Mouse (Mus musculus) activated CD4-positive, CD25-positive, alpha-beta regulatory T cell (primary cell): ENCODE results near the gene Olfr392. TPM values are rescaled to one million over a fixed set of nuclear protein-coding genes. Genes with fewer than 3 reads are reported as not detected.

Experiments
- polyA plus RNA-seq, 2 experiments: library from polyadenylated mRNA; unstranded; fragments of 100-300 nt; shearing (Covaris generic); gene quantifications; one replicate each; pipeline ENCODE4 v1.2.1; 2017

Olfr392 gene
- under 1 TPM in 1 of 2 experiments, not detected in 1; 0.06 TPM for polyA plus RNA-seq

GRCm38 (mm10) chr11:73816949-73817348, at the start of gene Olfr392:
Gene Olfr392 (minus strand): TSS chr11:73817049.

GRCm38 (mm10) chr11:73851354-73851753, 34.5 kb upstream of the Olfr392 start, which contains the start of gene Olfr393:
Gene Olfr393 (minus strand): TSS chr11:73851454.

GRCm38 (mm10) chr11:73802952-73803351, 13.9 kb downstream of the Olfr392 start, which contains the start of gene Olfr391-ps:
Gene Olfr391-ps (minus strand): TSS chr11:73803052.

GRCm38 (mm10) chr11:73782664-73783063, 34.2 kb downstream of the Olfr392 start, which contains the start of gene Olfr390:
Gene Olfr390 (plus strand): TSS chr11:73782964.

GRCm38 (mm10) chr11:73780613-73781012, 36.2 kb downstream of the Olfr392 start, which contains the start of gene Olfr389:
Gene Olfr389 (minus strand): TSS chr11:73780713.

Other genes with a start within 250 kb of the Olfr392 start
- not detected for gene Olfr385, start 224.0 kb downstream of the Olfr392 start, polyA plus RNA-seq
- gene Olfr384, start 218.5 kb downstream of the Olfr392 start, polyA plus RNA-seq = under 1 TPM in 1 of 2 experiments, not detected in 1; 0.20 TPM
- not detected for gene Zfp735, start 128.3 kb downstream of the Olfr392 start, polyA plus RNA-seq
- not detected for gene Olfr389, start 36.3 kb downstream of the Olfr392 start, polyA plus RNA-seq
- gene Olfr390, start 34.1 kb downstream of the Olfr392 start, polyA plus RNA-seq = under 1 TPM in 1 of 2 experiments, not detected in 1; 0.22 TPM
- not detected for gene Olfr391-ps, start 14.0 kb downstream of the Olfr392 start, polyA plus RNA-seq
- gene Olfr393, start 34.4 kb upstream of the Olfr392 start, polyA plus RNA-seq = not detected
- not detected for gene Olfr394, start 73.7 kb upstream of the Olfr392 start, polyA plus RNA-seq
- not detected for gene Olfr395, start 92.2 kb upstream of the Olfr392 start, polyA plus RNA-seq
- gene Olfr23, start 119.6 kb upstream of the Olfr392 start, polyA plus RNA-seq = under 1 TPM in 1 of 2 experiments, not detected in 1; 0.20 TPM
- under 1 TPM in 1 of 2 experiments, not detected in 1; 0.27 TPM for gene Olfr397, start 143.8 kb upstream of the Olfr392 start, polyA plus RNA-seq
- under 1 TPM in 1 of 2 experiments, not detected in 1; 0.04 TPM for gene Olfr398, start 173.4 kb upstream of the Olfr392 start, polyA plus RNA-seq
- under 1 TPM in 1 of 2 experiments, not detected in 1; 0.44 TPM for gene Olfr139, start 239.5 kb upstream of the Olfr392 start, polyA plus RNA-seq
- not detected for gene Olfr399, start 239.6 kb upstream of the Olfr392 start, polyA plus RNA-seq